Mouse (Mus musculus) CH12.LX (cell line): ENCODE results near the gene Rpl32.

Source experiments
- CTCF ChIP-seq, 2 experiments: IDR thresholded peaks in 1 of 2; conservative IDR thresholded peaks in 1 of 2; 2 replicates each; pipeline ENCODE4 v1.5.1; 2011 to 2012; ENCODE audit warnings: low read depth in 2 of 2, low read length in 2 of 2, improper control_type of control experiment in 1 of 2, inconsistent platforms in 1 of 2, mild to moderate bottlenecking in 1 of 2, moderate library complexity in 1 of 2
- IRF4 ChIP-seq: IDR thresholded peaks from 2 replicates; pipeline ENCODE4 v1.6.1; 2014; ENCODE audit warnings: low read depth, mild to moderate bottlenecking, inconsistent platforms, low read length, improper control_type of control experiment

DNA sequence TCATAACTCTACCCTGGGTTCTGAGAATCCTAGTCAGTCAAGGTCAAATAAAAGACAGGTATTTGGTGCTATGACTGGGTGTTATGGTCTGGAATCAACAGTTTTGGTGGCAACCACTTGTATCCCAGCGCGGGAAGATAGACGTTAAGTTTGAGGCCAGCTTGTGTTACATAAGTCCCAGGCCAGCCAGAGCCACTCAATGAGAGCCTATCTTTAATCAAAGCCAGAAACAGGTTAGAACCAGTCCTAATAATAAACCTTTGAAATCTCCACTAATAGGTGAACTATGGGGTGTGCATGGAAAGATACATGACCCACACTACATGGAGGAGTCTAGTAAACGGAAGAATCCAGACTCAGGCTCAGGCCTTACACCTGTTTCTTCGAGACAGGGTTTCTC lies 30.2 kb upstream of the Rpl32 start:
- TF ChIP-seq CTCF (conservative IDR thresholded peaks at IDR 0.05 in 1 of 2, IDR thresholded peaks at IDR 0.05 in 1 of 2; ENCODE audit: low read depth in 2 of 2, low read length in 2 of 2) (no peak), IRF4 (no peak)
